7 mouse cellular contexts compared by ENCODE assay signal in genomic region chrX:105928861-105929477, GRCm38 (mm10). TPM values are rescaled to one million over a fixed set of nuclear protein-coding genes. Genes with fewer than 3 reads are reported as not detected.
DNase-seq lines count a peak whose midpoint lies in the region; ATAC-seq lines count a peak whose summit lies in the region.

Gene Atrx, minus strand, starts transcription at chrX:105929403.

- peak within 1 kb of the TSS; percentile 61 for H3K4me2 ChIP-seq in intestine, embryonic 14.5 days (ENCODE audit: low read length)

- H3K36me3 ChIP-seq in intestine, embryonic 14.5 days (ENCODE audit: control insufficient read depth, insufficient read depth, low read length), result no peaks in the 10 kb centered on the region

- no peaks in the 10 kb centered on the region; the same call in 1 of the 2 replicates for H3K4me1 ChIP-seq in intestine, embryonic 14.5 days (replicated peaks; ENCODE audit: control insufficient read depth, insufficient read depth, low read length)

- no peaks in the 10 kb centered on the region for H3K27me3 ChIP-seq in intestine, embryonic 14.5 days (replicated peaks; ENCODE audit: control insufficient read depth, insufficient read depth, low read length)

- peak within 1 kb of the TSS; percentile 92 for H3K9ac ChIP-seq in intestine, embryonic 14.5 days (ENCODE audit: low read length)

- ATAC-seq in intestine, embryonic 14.5 days (replicated peaks; ENCODE audit: low FRiP score, low TSS enrichment, low read depth), result peak; percentile 93

- H3K4me3 ChIP-seq in intestine, embryonic 14.5 days (ENCODE audit: low read depth, low read length), result peak within 1 kb of the TSS; percentile 67

- peak; percentile 38 to 55 for DNase-seq in adrenal gland, adult 18-20 months (ENCODE audit: low spot score in 2 of 2)
- DNase-seq in embryo, embryonic 10.5 days (ENCODE audit: low spot score), result peak; percentile 87
- peak; percentile 68 for DNase-seq in gastrocnemius, postnatal 14 days
- DNase-seq in intestine, embryonic 14.5 days (ENCODE audit: low spot score), result peak; percentile 82
- peak; percentile 75 to 80 for DNase-seq in left cerebral cortex, postnatal 14 days (ENCODE audit: low spot score in 2 of 2)
- DNase-seq in mesoderm, embryonic 11.5 days (ENCODE audit: low read depth, low spot score), result peak; percentile 83
- peak; percentile 49 to 73 for DNase-seq in right cerebral cortex, postnatal 36 days (ENCODE audit: low spot score in 2 of 2)

- peak within 1 kb of the TSS; percentile 93 for H3K27ac ChIP-seq in intestine, embryonic 14.5 days (ENCODE audit: low read depth)

- 17% methylated on average over 41 of the region's 42 CpGs for WGBS in intestine, embryonic 14.5 days

- H3K9me3 ChIP-seq in intestine, embryonic 14.5 days (ENCODE audit: control insufficient read depth, low read length), result no peaks in the 10 kb centered on the region

- intact Hi-C loops in gastrocnemius, postnatal 14 days (cut with DNase I; ENCODE audit: low total_unique reads), result no loop called here
- intact Hi-C loops in left cerebral cortex, postnatal 14 days (cut with DNase I), result loop anchor here (2.0 kb wide), 1 partner anchor 82 kb away; the partner anchor contains the start of gene Magt1

RNA-seq across cellular contexts. Expression of gene Atrx, which starts in this region (rescaled TPM):
- total RNA-seq in adrenal gland, adult 18-20 months (2021), result 10 to 100 TPM; 78.5 to 99.6 TPM
- total RNA-seq in gastrocnemius, postnatal 14 days (2021), result 10 to 100 TPM; 42.3 to 43.4 TPM
- 151 and 168 TPM in 2 replicates for polyA plus RNA-seq in intestine, embryonic 14.5 days (2014; fragmentation: Nextera tagmentation; extraction: Ambion mirVana)
- total RNA-seq in left cerebral cortex, postnatal 14 days (2021), result 100 to 1,000 TPM; 190 to 194 TPM

Comparison
In these comparisons a context has a peak if more than half of its experiments do, and no peak if none do; other contexts are left out.
1. Peak in every context shown above with its lines: DNase-seq, ATAC-seq, H3K4me3 ChIP-seq and H3K27ac ChIP-seq.